Mouse (Mus musculus): ENCODE data around the gene Cops7b. TPM values are rescaled to one million over a fixed set of nuclear protein-coding genes. Genes with fewer than 3 reads are reported as not detected.

Gene Cops7b
- total and polyA plus RNA-seq, 2 experiments from 2014 or later: 37.6 to 54.3 TPM

GRCm38 (mm10) chr1:86632732-86633380 is 50.2 kb downstream of the Cops7b start:
- DNase-seq (no peak), ATAC-seq (no peak)
- no peak overlapping the region for H3K27ac ChIP-seq (ENCODE audit: low read depth, low read length)
- no peak overlapping the region for H3K4me3 ChIP-seq (ENCODE audit: low read depth, low read length)
- H3K27me3 ChIP-seq (ENCODE audit: insufficient read depth, low read length): no peaks in the 10 kb centered on the region
- H3K36me3 ChIP-seq (ENCODE audit: insufficient read depth): no peaks in the 10 kb centered on the region
- TF ChIP-seq CTCF (IDR thresholded peaks at IDR 0.05; ENCODE audit: low read depth): no peak
- 80% methylated on average over 6 of the region's 6 CpGs for WGBS
- peaks cover 4% of the 10 kb centered on the region; the same call in 1 of the 2 replicates for H3K4me1 ChIP-seq (ENCODE audit: insufficient read depth)
- no peaks in the 10 kb centered on the region for H3K9me3 ChIP-seq (ENCODE audit: low read length)
- H3K4me2 ChIP-seq (ENCODE audit: low read depth): no peak overlapping the region
- H3K9ac ChIP-seq: no peak overlapping the region

DNA sequence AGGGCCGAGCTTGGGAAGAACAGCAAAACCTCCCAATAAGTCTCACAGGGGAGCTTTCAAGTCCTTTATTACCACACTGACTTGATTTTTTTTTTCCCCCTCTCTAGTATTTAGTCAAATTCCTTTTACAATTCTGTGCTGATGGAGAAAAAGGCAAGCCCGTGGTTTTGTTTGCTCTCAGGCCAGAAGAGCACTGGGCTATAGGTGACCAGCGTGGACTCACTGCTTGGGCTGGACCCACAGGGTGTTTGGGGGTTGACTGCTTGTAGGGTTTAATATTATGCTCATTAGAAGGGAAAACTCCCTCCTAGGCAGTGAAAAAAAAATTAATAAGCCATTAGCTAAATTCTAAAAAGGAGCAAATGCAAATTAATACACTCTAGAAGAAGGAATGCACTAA is 50.7 kb downstream of the Cops7b start:
- peaks cover 4% of the 10 kb centered on the region; the same call in 1 of the 2 replicates for H3K4me1 ChIP-seq (ENCODE audit: insufficient read depth)
- H3K27me3 ChIP-seq (ENCODE audit: insufficient read depth, low read length): no peaks in the 10 kb centered on the region
- H3K4me2 ChIP-seq (ENCODE audit: low read depth): no peak overlapping the region
- no peak for TF ChIP-seq CTCF (IDR thresholded peaks at IDR 0.05; ENCODE audit: low read depth)
- no peaks in the 10 kb centered on the region for H3K9me3 ChIP-seq (ENCODE audit: low read length)
- H3K9ac ChIP-seq: no peak overlapping the region
- H3K27ac ChIP-seq (ENCODE audit: low read depth, low read length): no peak overlapping the region
- H3K4me3 ChIP-seq (ENCODE audit: low read depth, low read length): no peak overlapping the region
- 48% methylated on average over 3 of the region's 3 CpGs for WGBS
- no peaks in the 10 kb centered on the region for H3K36me3 ChIP-seq (ENCODE audit: insufficient read depth)
- DNase-seq (no peak), ATAC-seq (no peak; the same call in 1 of the 2 replicates)

DNA sequence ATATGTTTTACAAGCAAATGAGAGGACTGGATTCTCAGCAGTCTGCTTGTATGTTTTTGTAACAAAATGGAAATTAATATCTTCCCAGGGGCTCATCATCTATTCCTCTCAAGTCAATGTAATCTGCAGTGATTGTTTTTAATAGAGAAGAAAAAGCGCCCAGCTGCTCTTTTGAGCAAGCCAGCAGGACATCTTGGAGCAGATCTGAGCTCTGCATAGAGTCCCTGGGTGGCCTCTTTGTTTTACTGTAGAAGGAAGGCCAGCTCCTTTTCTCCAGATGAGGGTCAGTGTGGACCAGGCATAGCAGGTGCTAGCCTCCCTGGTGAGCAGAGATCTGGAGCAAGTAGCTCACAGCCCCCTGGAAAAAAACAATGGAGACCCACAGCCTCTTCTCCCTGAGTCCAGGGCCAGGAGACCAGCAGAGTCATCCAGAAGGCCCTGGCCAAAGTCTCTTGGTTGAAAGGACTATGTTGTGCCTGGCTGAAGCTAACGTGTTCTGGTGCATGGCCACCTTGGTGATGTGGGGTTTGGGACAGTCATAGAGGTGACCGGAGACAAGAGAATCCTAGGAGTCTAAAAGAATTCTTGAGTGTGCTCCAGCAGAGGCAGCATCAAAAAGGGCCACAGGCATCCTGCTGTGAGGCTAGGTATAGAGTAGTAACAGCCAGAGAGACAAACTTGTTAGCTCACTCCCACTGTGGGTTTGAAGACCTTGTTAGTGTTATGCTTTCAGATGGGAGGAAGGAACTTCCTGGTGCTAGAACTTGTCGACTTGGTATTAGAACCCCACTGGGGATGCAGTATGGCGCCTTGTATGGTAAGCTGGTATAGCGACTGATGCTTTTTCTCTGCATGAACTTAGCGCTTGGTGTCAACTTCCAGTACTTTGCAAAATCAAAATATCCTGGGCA is 51.4 kb downstream of the Cops7b start:
- ATAC-seq: peak; percentile 24; the same call in 1 of the 2 replicates
- no peak for TF ChIP-seq CTCF (IDR thresholded peaks at IDR 0.05; ENCODE audit: low read depth)
- Histone ChIP-seq H3K27me3 (ENCODE audit: insufficient read depth, low read length) (no peaks in the 10 kb centered on the region), H3K27ac (ENCODE audit: low read depth, low read length) (peak overlapping the region; percentile 17; the same call in 1 of the 2 replicates), H3K9ac (no peak overlapping the region), H3K4me2 (ENCODE audit: low read depth) (peak overlapping the region; percentile 39), H3K4me3 (ENCODE audit: low read depth, low read length) (peak overlapping the region; percentile 14; the same call in 1 of the 2 replicates), H3K4me1 (ENCODE audit: insufficient read depth) (peaks cover 4% of the 10 kb centered on the region; the same call in 1 of the 2 replicates), H3K36me3 (ENCODE audit: insufficient read depth) (no peaks in the 10 kb centered on the region), H3K9me3 (ENCODE audit: low read length) (no peaks in the 10 kb centered on the region)
- DNase-seq: no peak
- WGBS: 57% methylated on average over 7 of the region's 7 CpGs

DNA sequence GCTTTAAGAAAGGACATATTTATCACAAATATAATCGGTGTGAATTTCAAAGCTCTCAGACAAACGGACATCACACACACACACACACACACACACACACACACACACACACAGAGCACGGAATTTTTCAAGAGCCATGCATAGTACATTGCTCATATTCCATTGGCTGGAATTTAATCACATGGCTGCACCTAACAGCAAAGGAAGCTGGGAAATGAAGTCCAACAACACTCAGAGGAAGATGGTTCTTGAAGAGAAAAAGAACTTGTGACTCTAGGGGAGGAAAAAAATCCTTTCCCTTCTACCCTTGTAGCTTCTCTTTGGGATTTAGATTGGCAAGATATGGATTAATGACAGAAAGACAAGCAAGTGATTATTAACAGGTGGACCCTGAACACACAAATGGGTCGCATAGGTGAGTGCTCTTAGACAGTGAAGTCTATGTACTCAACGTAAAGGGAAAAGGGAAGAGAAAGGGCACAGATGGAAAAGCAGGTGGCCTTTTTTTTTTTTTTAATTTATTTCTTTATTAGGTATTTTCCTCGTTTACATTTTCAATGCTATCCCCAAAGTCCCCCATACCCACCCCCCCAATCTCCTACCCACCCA is 52.2 kb downstream of the Cops7b start:
- Histone ChIP-seq H3K36me3 (ENCODE audit: insufficient read depth) (no peaks in the 10 kb centered on the region), H3K9me3 (ENCODE audit: low read length) (no peaks in the 10 kb centered on the region), H3K27me3 (ENCODE audit: insufficient read depth, low read length) (no peaks in the 10 kb centered on the region), H3K4me1 (ENCODE audit: insufficient read depth) (peaks cover 4% of the 10 kb centered on the region; the same call in 1 of the 2 replicates), H3K4me2 (ENCODE audit: low read depth) (peak overlapping the region; percentile 39), H3K27ac (ENCODE audit: low read depth, low read length) (no peak overlapping the region), H3K4me3 (ENCODE audit: low read depth, low read length) (peak overlapping the region; percentile 14; the same call in 1 of the 2 replicates), H3K9ac (no peak overlapping the region)
- no peak for TF ChIP-seq CTCF (IDR thresholded peaks at IDR 0.05; ENCODE audit: low read depth)
- DNase-seq (peak; percentile 69), ATAC-seq (peak; percentile 97)
- 58% methylated on average over 6 of the region's 6 CpGs for WGBS

GRCm38 (mm10) chr1:86643101-86643809 is 60.6 kb downstream of the Cops7b start:
- no peak overlapping the region for H3K27ac ChIP-seq (ENCODE audit: low read depth, low read length)
- no peaks in the 10 kb centered on the region for H3K9me3 ChIP-seq (ENCODE audit: low read length)
- no peaks in the 10 kb centered on the region for H3K36me3 ChIP-seq (ENCODE audit: insufficient read depth)
- H3K27me3 ChIP-seq (ENCODE audit: insufficient read depth, low read length): no peaks in the 10 kb centered on the region
- H3K9ac ChIP-seq: no peak overlapping the region
- 50% methylated on average over 13 of the region's 13 CpGs for WGBS
- no peak for TF ChIP-seq CTCF (IDR thresholded peaks at IDR 0.05; ENCODE audit: low read depth)
- DNase-seq (no peak), ATAC-seq (no peak)
- H3K4me3 ChIP-seq (ENCODE audit: low read depth, low read length): no peak overlapping the region
- H3K4me1 ChIP-seq (ENCODE audit: insufficient read depth): no peaks in the 10 kb centered on the region
- no peak overlapping the region for H3K4me2 ChIP-seq (ENCODE audit: low read depth)

DNA sequence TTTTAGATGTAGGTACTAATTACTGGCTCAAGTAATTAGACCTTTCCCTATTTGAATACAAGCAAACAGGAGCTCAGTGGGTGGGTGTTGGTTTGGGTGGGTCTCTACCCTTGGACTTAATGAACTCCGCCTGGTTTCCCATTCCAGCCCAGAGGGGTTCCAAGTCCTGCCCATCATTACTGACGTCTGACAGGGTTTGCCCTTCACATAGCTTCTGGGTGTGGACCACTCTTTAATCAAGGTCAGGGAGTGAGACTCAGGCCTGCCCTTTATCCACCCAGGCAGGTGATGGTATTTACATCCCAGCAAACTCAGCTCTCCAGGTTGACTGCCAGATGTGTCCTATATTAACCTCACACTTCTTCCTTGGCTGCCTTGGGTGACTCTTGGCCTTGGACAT is 64.8 kb downstream of the Cops7b start:
- Histone ChIP-seq H3K4me3 (ENCODE audit: low read depth, low read length) (no peak overlapping the region), H3K27me3 (ENCODE audit: insufficient read depth, low read length) (no peaks in the 10 kb centered on the region), H3K36me3 (ENCODE audit: insufficient read depth) (no peaks in the 10 kb centered on the region), H3K27ac (ENCODE audit: low read depth, low read length) (no peak overlapping the region), H3K9me3 (ENCODE audit: low read length) (no peaks in the 10 kb centered on the region), H3K4me1 (ENCODE audit: insufficient read depth) (no peaks in the 10 kb centered on the region), H3K4me2 (ENCODE audit: low read depth) (no peak overlapping the region), H3K9ac (no peak overlapping the region)
- DNase-seq (no peak), ATAC-seq (no peak)
- TF ChIP-seq CTCF (IDR thresholded peaks at IDR 0.05; ENCODE audit: low read depth): no peak
- WGBS: 38% methylated on average over 2 of the region's 2 CpGs

Data from forebrain, postnatal 0 days (tissue).